Mouse (Mus musculus): Measurements from ENCODE around the gene Tmem127. TPM values are rescaled to one million over a fixed set of nuclear protein-coding genes. Genes with fewer than 3 reads are reported as not detected.

Tmem127 gene
- total and polyA plus RNA-seq, 3 experiments = 84.1 to 150 (median 87.6) TPM

Other genes with a start within 250 kb of the Tmem127 start
- 10 to 100 TPM in 1 of 2 experiments, 1 to 10 TPM in 1; 8.3 to 10.6 TPM for gene Ap4e1, start 239.2 kb upstream of the Tmem127 start, total RNA-seq (2021)
- 1.0 TPM in 2 replicates for gene Ap4e1, start 239.2 kb upstream of the Tmem127 start, polyA plus RNA-seq (2012; rRNA removed)
- 10 to 100 TPM; 24.3 to 27.8 TPM for gene Blvra, start 177.2 kb upstream of the Tmem127 start, total RNA-seq (2021)
- gene Blvra, start 177.2 kb upstream of the Tmem127 start, polyA plus RNA-seq (2012; rRNA removed) = 2.9 TPM in 2 replicates
- gene Ncaph, start 114.0 kb upstream of the Tmem127 start, total RNA-seq (2021) = 1 to 10 TPM; 1.4 to 2.6 TPM
- 0.46 and 0.89 TPM in 2 replicates for gene Ncaph, start 114.0 kb upstream of the Tmem127 start, polyA plus RNA-seq (2012; rRNA removed)
- 1 to 10 TPM; 5.1 to 7.0 TPM for gene Itpripl1, start 104.5 kb upstream of the Tmem127 start, total RNA-seq (2021)
- 3.3 and 3.7 TPM in 2 replicates for gene Itpripl1, start 104.5 kb upstream of the Tmem127 start, polyA plus RNA-seq (2012; rRNA removed)
- 1 to 10 TPM; 1.6 to 2.0 TPM for gene 1810024B03Rik, start 39.6 kb upstream of the Tmem127 start, total RNA-seq (2021)
- gene 1810024B03Rik, start 39.6 kb upstream of the Tmem127 start, polyA plus RNA-seq (2012; rRNA removed) = 1.0 and 1.3 TPM in 2 replicates
- gene Snrnp200, start 39.5 kb upstream of the Tmem127 start, total RNA-seq (2021) = 10 to 100 TPM; 66.7 to 69.2 TPM
- 21.0 and 23.7 TPM in 2 replicates for gene Snrnp200, start 39.5 kb upstream of the Tmem127 start, polyA plus RNA-seq (2012; rRNA removed)
- gene Ciao1, start 92 bp upstream of the Tmem127 start, total RNA-seq (2021) = 100 to 1,000 TPM in 1 of 2 experiments, 10 to 100 TPM in 1; 82.1 to 127 TPM
- 42.7 and 59.3 TPM in 2 replicates for gene Ciao1, start 92 bp upstream of the Tmem127 start, polyA plus RNA-seq (2012; rRNA removed)
- gene Stard7, start 22.3 kb downstream of the Tmem127 start, total RNA-seq (2021) = 100 to 1,000 TPM in 1 of 2 experiments, 10 to 100 TPM in 1; 81.7 to 117 TPM
- gene Stard7, start 22.3 kb downstream of the Tmem127 start, polyA plus RNA-seq (2012; rRNA removed) = 74.4 and 104 TPM in 2 replicates
- under 1 TPM; 0.17 to 0.76 TPM for gene Dusp2, start 88.3 kb downstream of the Tmem127 start, total RNA-seq (2021)
- gene Dusp2, start 88.3 kb downstream of the Tmem127 start, polyA plus RNA-seq (2012; rRNA removed) = 1.3 and 2.2 TPM in 2 replicates
- gene Astl, start 90.7 kb downstream of the Tmem127 start, total RNA-seq (2021) = not detected
- not detected in 2 replicates for gene Astl, start 90.7 kb downstream of the Tmem127 start, polyA plus RNA-seq (2012; rRNA removed)
- 1 to 10 TPM; 1.6 to 1.9 TPM for gene Adra2b, start 115.3 kb downstream of the Tmem127 start, total RNA-seq (2021)
- gene Adra2b, start 115.3 kb downstream of the Tmem127 start, polyA plus RNA-seq (2012; rRNA removed) = 1.1 and 1.5 TPM in 2 replicates
- gene Gpat2, start 177.3 kb downstream of the Tmem127 start, total RNA-seq (2021) = under 1 TPM; 0.14 to 0.31 TPM
- 0.19 and 0.61 TPM in 2 replicates for gene Gpat2, start 177.3 kb downstream of the Tmem127 start, polyA plus RNA-seq (2012; rRNA removed)
- 10 to 100 TPM; 33.3 to 43.0 TPM for gene Fahd2a, start 196.7 kb downstream of the Tmem127 start, total RNA-seq (2021)
- 26.9 and 28.6 TPM in 2 replicates for gene Fahd2a, start 196.7 kb downstream of the Tmem127 start, polyA plus RNA-seq (2012; rRNA removed)